Mouse (Mus musculus) erythroblast, embryonic 14.5 days (primary cell): Measurements from ENCODE around the gene Smg5. TPM values are rescaled to one million over a fixed set of nuclear protein-coding genes. Genes with fewer than 3 reads are reported as not detected.
A peak's percentile ranks its signal among the peaks of the same experiment; 100 is the strongest.

ENCODE experiments used
- H3K27me3 ChIP-seq: 2 replicates; pipeline ENCODE4 v1.6.1; 2012; ENCODE audit warnings: inconsistent platforms; ENCODE audit not compliant: control insufficient read depth
- H3K36me3 ChIP-seq: 2 replicates; pipeline ENCODE4 v1.6.1; 2012; ENCODE audit warnings: mild to moderate bottlenecking, inconsistent platforms; ENCODE audit not compliant: control insufficient read depth
- H3K4me1 ChIP-seq: 2 replicates; pipeline ENCODE4 v1.6.1; 2012; ENCODE audit warnings: inconsistent platforms; ENCODE audit not compliant: control insufficient read depth
- H3K4me3 ChIP-seq: replicated peaks from 2 replicates; pipeline ENCODE3; 2012; ENCODE audit warnings: moderate library complexity, mild to moderate bottlenecking, inconsistent platforms
- H3K9me3 ChIP-seq: 2 replicates; pipeline ENCODE4 v1.6.1; 2012; ENCODE audit warnings: low read length, inconsistent platforms, mixed read lengths; ENCODE audit not compliant: control insufficient read depth
- GATA1 ChIP-seq: IDR thresholded peaks from 2 replicates; pipeline ENCODE4 v1.6.1; 2012; ENCODE audit warnings: low read length, inconsistent platforms, mixed read lengths
- TAL1 ChIP-seq: IDR thresholded peaks from 3 replicates; pipeline ENCODE4 v1.6.1; 2012; ENCODE audit warnings: low read length, inconsistent platforms, mixed read lengths
- polyA plus RNA-seq: library from polyadenylated mRNA; stranded (reverse); fragments of >175 nt; gene quantifications from 2 replicates; pipeline ENCODE4 v1.2.3, GENCODE M21; 2012

Gene Smg5
- polyA plus RNA-seq, 1 experiment = 16.0 TPM

DNA sequence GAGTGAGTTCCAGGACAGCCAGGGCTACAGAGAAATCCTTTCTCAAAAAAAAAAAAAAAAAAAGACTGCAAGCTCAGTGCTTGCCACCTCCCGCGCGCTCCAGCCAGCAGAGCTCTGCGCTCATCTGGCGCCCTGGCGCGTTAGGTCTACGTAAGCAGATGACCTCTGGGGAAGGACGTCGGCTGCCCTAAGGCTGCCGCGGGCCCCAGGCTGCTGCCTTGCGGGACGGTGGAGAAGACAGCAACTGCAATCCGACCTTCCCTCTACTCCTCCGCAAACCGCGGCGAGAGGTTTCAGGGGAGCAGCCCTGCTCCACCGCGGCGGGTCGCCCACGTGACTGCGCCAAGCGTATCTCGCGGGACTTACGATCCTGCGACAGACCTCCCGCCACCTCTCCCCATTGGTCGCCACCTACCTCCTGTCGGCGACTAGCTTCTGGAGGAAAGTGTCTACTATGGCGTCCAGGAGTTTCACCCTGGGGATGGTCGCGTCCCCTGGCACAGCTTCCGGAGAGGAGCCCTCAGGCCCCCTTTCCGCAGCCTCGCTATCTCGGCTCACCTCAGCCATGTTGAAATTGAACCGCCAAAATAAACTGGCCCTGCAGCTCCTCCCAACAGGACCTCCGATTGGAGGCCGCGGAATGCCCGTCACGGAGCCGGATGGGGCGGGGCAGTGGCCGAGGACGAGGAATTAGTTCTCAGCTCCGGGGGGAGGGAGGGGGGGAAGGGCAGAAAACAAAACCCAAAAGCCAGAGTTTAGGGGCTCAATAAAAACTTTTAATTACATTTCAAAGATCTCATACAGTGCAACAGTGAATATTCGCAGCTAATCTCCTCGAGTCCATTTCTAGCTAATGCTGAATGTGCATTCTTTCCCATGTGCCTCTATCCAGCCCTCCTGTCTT, 73.9 kb downstream of the Smg5 start, which contains the start of gene Pmf1:
Gene Pmf1 (minus strand): TSS at position 591 of the 904 bp plus-strand sequence.
- peaks cover 77% of the 10 kb centered on the region for H3K36me3 ChIP-seq

DNA sequence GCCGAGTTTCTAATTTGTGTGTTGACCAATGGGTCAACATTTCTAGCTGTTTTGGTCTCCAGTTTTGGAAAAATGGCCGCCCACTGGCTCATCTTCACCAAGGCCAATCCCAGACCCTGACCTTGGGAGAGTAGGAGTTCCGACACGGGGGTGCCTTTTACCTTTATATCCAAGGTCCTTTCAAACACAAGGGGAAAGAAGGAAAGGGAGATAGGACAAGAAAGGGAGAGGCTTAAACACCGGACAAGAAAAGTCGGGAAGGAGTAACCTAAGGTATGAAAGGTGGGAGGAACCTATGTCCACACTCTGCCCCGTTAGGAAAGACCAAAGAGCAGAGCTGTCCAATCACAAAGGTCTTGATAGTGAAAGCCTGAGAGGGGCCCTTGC, 74.6 kb downstream of the Smg5 start:
- Histone ChIP-seq H3K9me3 (no peaks in the 10 kb centered on the region), H3K4me1 (peaks cover 87% of the 10 kb centered on the region), H3K27me3 (no peaks in the 10 kb centered on the region), H3K4me3 (peak overlapping the region; percentile 78), H3K36me3 (peaks cover 80% of the 10 kb centered on the region)
- TF ChIP-seq TAL1 = no peak
- no peak for TF ChIP-seq GATA1

More for the DNA sequence above, 73.9 kb downstream of the Smg5 start, which contains the start of gene Pmf1:
- TF ChIP-seq TAL1 (no peak), GATA1 (no peak)
- Histone ChIP-seq H3K9me3 (no peaks in the 10 kb centered on the region), H3K4me3 (peak within 1 kb of the TSS; percentile 78), H3K4me1 (peaks cover 81% of the 10 kb centered on the region), H3K27me3 (no peaks in the 10 kb centered on the region)

DNA sequence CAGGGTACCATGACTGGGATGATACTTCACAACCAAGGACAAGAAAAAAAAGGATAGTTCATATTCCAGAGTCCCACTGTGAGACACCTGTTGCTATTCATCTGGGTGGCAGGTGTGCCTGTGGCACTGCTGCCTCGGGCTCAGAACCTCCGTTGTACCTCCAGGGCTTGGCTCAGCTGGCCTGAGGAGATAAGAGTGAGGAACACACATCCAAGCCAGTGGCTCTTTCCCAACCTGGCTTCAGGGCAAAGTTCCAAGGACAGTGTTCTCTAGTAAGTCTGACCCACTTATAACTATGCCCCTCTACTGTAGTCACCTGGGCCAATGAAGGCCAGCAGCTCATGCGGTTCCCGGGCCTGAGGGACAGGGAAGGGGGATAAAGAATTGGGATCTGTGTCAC, 75.6 kb downstream of the Smg5 start:
- TF ChIP-seq TAL1 (peak; percentile 79), GATA1 (peak; percentile 77)
- Histone ChIP-seq H3K27me3 (no peaks in the 10 kb centered on the region), H3K9me3 (no peaks in the 10 kb centered on the region), H3K4me3 (peak overlapping the region; percentile 78), H3K4me1 (peaks cover 92% of the 10 kb centered on the region), H3K36me3 (peaks cover 82% of the 10 kb centered on the region)

Other genes with a start within 250 kb of the Smg5 start
- 2.6 and 3.4 TPM in 2 replicates for gene Mef2d, start 193.9 kb upstream of the Smg5 start, polyA plus RNA-seq
- not detected in 2 replicates for gene Rhbg, start 81.6 kb upstream of the Smg5 start, polyA plus RNA-seq
- not detected in 2 replicates for gene Gm38392, start 49.0 kb upstream of the Smg5 start, polyA plus RNA-seq
- 0.08 and 0.12 TPM in 2 replicates for gene Tsacc, start 39.3 kb upstream of the Smg5 start, polyA plus RNA-seq
- 1.6 and 3.8 TPM in 2 replicates for gene Cct3, start 39.1 kb upstream of the Smg5 start, polyA plus RNA-seq
- gene Glmp, start 11.2 kb upstream of the Smg5 start, polyA plus RNA-seq = 4.4 and 10.8 TPM in 2 replicates
- gene Tmem79, start 112 bp upstream of the Smg5 start, polyA plus RNA-seq = 0.09 and 0.25 TPM in 2 replicates
- 1.8 and 3.4 TPM in 2 replicates for gene Paqr6, start 28.3 kb downstream of the Smg5 start, polyA plus RNA-seq
- not detected in 2 replicates for gene Bglap3, start 36.5 kb downstream of the Smg5 start, polyA plus RNA-seq
- not detected in 2 replicates for gene Bglap2, start 42.4 kb downstream of the Smg5 start, polyA plus RNA-seq
- gene Bglap, start 48.2 kb downstream of the Smg5 start, polyA plus RNA-seq = not detected in 2 replicates
- 40.0 and 42.2 TPM in 2 replicates for gene Pmf1, start 74.1 kb downstream of the Smg5 start, polyA plus RNA-seq
- gene Slc25a44, start 88.9 kb downstream of the Smg5 start, polyA plus RNA-seq = 1.1 and 1.2 TPM in 2 replicates
- 0.11 and 0.12 TPM in 2 replicates for gene Sema4a, start 124.9 kb downstream of the Smg5 start, polyA plus RNA-seq
- 137 and 158 TPM in 2 replicates for gene Lmna, start 173.7 kb downstream of the Smg5 start, polyA plus RNA-seq
- 0.01 and 0.02 TPM in 2 replicates for gene Mex3a, start 196.1 kb downstream of the Smg5 start, polyA plus RNA-seq
- not detected in 2 replicates for gene Rab25, start 212.0 kb downstream of the Smg5 start, polyA plus RNA-seq
- gene Lamtor2, start 216.8 kb downstream of the Smg5 start, polyA plus RNA-seq = 7.4 and 12.2 TPM in 2 replicates
- 2.6 and 3.1 TPM in 2 replicates for gene Ubqln4, start 217.5 kb downstream of the Smg5 start, polyA plus RNA-seq
- gene Ssr2, start 239.6 kb downstream of the Smg5 start, polyA plus RNA-seq = 6.5 and 12.3 TPM in 2 replicates